Mouse (Mus musculus): ENCODE measurements around the gene Aldh6a1.

DNA sequence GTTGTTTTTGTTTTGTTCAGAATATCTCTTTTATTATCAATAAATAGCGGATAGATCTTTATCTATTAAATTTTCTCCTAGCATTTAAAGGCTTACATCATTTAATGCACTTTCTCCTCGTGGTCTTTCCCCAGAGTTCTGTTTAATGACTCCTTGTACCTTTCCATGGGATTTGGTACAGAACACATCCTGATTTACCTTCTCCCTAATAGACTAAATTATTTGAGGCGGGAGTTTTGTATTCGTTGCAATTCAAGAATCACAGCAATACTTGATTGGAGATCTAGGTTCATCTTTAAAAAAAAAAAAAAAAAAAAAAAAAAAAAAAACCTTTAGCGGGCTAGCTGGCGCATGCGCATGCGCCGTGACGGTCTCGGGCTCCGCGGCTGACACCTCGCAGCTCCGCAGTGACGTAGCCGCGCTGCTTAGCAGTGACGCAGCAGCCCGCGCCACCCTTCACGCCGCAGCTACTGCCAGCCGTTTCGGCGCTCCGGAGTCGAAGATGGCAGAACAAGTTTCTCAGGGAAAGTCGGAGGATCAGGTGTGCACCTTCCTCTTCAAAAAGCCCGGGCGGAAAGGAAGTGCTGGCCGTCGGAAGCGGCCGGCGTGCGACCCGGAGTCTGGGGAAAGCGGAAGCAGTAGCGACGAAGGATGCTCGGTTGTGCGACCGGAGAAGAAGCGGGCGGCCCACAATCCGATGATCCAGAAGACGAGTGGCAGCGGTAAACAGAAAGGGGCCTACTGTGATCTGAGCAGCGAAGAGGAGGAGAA lies 33.8 kb downstream of the Aldh6a1 start, which contains the start of gene Rnf113a2:
- no peak for TF ChIP-seq TAL1 (IDR thresholded peaks at IDR 0.05; ENCODE audit: low read length)
- no peak for TF ChIP-seq GATA1 (IDR thresholded peaks at IDR 0.05; ENCODE audit: low read length)
